Mouse (Mus musculus): ENCODE measurements around the gene Ccrl2.

GRCm38 (mm10) chr9:111009763-111010162 is 47.6 kb downstream of the Ccrl2 start:
- TF ChIP-seq CTCF (IDR thresholded peaks at IDR 0.05; ENCODE audit: low read depth, low read length): no peak
- TF ChIP-seq POLR2A (IDR thresholded peaks at IDR 0.05; ENCODE audit: insufficient read depth, low read length): no peak
- no peak for TF ChIP-seq EP300 (IDR thresholded peaks at IDR 0.05; ENCODE audit: insufficient read depth, low read depth, low read length)

All from ES-Bruce4 (cell line).